Mouse (Mus musculus) lung, adult 2 months (tissue): ENCODE results near the gene Actr6.

ENCODE experiments used
- CTCF ChIP-seq: fragments of 200-500 bp; IDR thresholded peaks from 2 replicates; pipeline ENCODE4 v1.5.1; 2011; ENCODE audit warnings: mild to moderate bottlenecking, low read length, control low read depth; ENCODE audit not compliant: insufficient read depth
- POLR2A ChIP-seq: fragments of 200-500 bp; IDR thresholded peaks from 2 replicates; pipeline ENCODE4 v1.6.1; 2011; ENCODE audit warnings: low read depth, mild to moderate bottlenecking, control low read depth, low read length, borderline replicate concordance; ENCODE audit errors: extremely low read depth

GRCm38 (mm10) chr10:89682961-89683360 is 49.1 kb downstream of the Actr6 start:
- no peak for TF ChIP-seq CTCF
- TF ChIP-seq POLR2A = no peak
